Comparison of ENCODE assay signal across 29 mouse cellular contexts in the genomic region with DNA sequence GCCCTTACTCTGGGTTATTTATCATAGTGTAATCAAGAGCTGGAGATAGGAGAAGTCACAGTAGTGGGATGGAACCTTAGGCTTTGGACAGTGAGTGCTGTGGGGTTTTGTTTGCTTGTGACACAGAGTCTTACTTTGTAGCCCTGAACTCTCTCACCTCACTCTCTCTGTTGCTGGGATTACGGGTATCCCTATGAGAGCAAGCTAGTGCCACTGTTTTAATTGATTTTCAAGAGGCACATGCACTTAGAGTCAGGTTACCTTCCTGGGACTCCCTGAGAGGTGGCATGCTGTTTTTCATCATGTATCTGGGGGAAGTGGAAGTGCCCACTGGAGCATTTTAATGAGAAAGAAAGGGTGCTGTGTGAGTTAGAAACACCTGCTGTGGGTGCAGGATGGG.
DNase-seq lines count a peak whose midpoint lies in the region; ATAC-seq and TF ChIP-seq lines count a peak whose summit lies in the region.
"Had no signal": no experiment of that assay in that cellular context is flagged by ENCODE, and none has a peak within 500 bp of the region (broad histone marks: within the 10 kb centered on the region; RNA-seq: fewer than 3 reads in every experiment).

No protein-coding gene starts in this region.

- H3K4me2 ChIP-seq in embryonic facial prominence, embryonic 14.5 days (ENCODE audit: low read depth, low read length) = no peak overlapping the region
- peak overlapping the region; percentile 37 for H3K4me2 ChIP-seq in kidney, embryonic 16.5 days (replicated peaks; ENCODE audit: low read depth, low read length)
- H3K4me2 ChIP-seq: embryonic facial prominence, embryonic 15.5 days; heart, embryonic 13.5 days; hindbrain, embryonic 12.5 days; hindbrain, embryonic 15.5 days had no signal

- H3K9me3 ChIP-seq in embryonic facial prominence, embryonic 14.5 days (ENCODE audit: control insufficient read depth, low read length) = no peaks in the 10 kb centered on the region
- H3K9me3 ChIP-seq in embryonic facial prominence, embryonic 10.5 days = no peaks in the 10 kb centered on the region
- H3K9me3 ChIP-seq in kidney, embryonic 16.5 days (ENCODE audit: low read length) = no peaks in the 10 kb centered on the region
- H3K9me3 ChIP-seq: embryonic facial prominence, embryonic 15.5 days; heart, embryonic 10.5 days; heart, embryonic 13.5 days; hindbrain, embryonic 12.5 days; hindbrain, embryonic 15.5 days had no signal

- no peak for TF ChIP-seq CTCF in kidney, adult 2 months (conservative IDR thresholded peaks at IDR 0.05; ENCODE audit: insufficient read depth, insufficient read length, low read depth, low read length)

- no peak for TF ChIP-seq POLR2A in kidney, adult 2 months (IDR thresholded peaks at IDR 0.05; ENCODE audit: low read depth, low read length)

- H3K27ac ChIP-seq in embryonic facial prominence, embryonic 14.5 days (replicated peaks; ENCODE audit: low read depth, low read length) = no peak overlapping the region
- no peak overlapping the region for H3K27ac ChIP-seq in embryonic facial prominence, embryonic 10.5 days (replicated peaks)
- H3K27ac ChIP-seq in kidney, adult 2 months (ENCODE audit: insufficient read depth, low read depth, low read length) = no peak overlapping the region
- H3K27ac ChIP-seq in kidney, embryonic 16.5 days (ENCODE audit: low read length) = peak overlapping the region; percentile 45; the same call in 1 of the 2 replicates
- H3K27ac ChIP-seq: embryonic facial prominence, embryonic 15.5 days; heart, adult 2 months; heart, embryonic 10.5 days; heart, embryonic 13.5 days; hindbrain, embryonic 12.5 days; hindbrain, embryonic 15.5 days had no signal

- H3K4me1 ChIP-seq in embryonic facial prominence, embryonic 14.5 days (ENCODE audit: control insufficient read depth, insufficient read depth, low read length) = no peaks in the 10 kb centered on the region
- no peaks in the 10 kb centered on the region for H3K4me1 ChIP-seq in embryonic facial prominence, embryonic 10.5 days
- no peaks in the 10 kb centered on the region for H3K4me1 ChIP-seq in kidney, adult 2 months (ENCODE audit: control insufficient read depth, insufficient read depth, low read length)
- 0 out of 2 replicates have a peak, but pooled peaks cover 6% of the 10 kb centered on the region for H3K4me1 ChIP-seq in kidney, embryonic 16.5 days (ENCODE audit: insufficient read depth, low read length)
- H3K4me1 ChIP-seq: embryonic facial prominence, embryonic 15.5 days; heart, embryonic 10.5 days; heart, embryonic 13.5 days; hindbrain, embryonic 12.5 days; hindbrain, embryonic 15.5 days had no signal

- H3K27me3 ChIP-seq in embryonic facial prominence, embryonic 14.5 days (replicated peaks; ENCODE audit: control insufficient read depth, insufficient read depth, low read length) = no peaks in the 10 kb centered on the region
- no peaks in the 10 kb centered on the region for H3K27me3 ChIP-seq in embryonic facial prominence, embryonic 10.5 days (replicated peaks; ENCODE audit: low read depth, poor library complexity, severe bottlenecking)
- H3K27me3 ChIP-seq in kidney, adult 2 months (replicated peaks; ENCODE audit: control insufficient read depth, insufficient read depth, low read length) = no peaks in the 10 kb centered on the region
- H3K27me3 ChIP-seq in kidney, embryonic 16.5 days (ENCODE audit: insufficient read depth, low read length) = no peaks in the 10 kb centered on the region
- H3K27me3 ChIP-seq: CH12.LX; embryonic facial prominence, embryonic 15.5 days; heart, embryonic 13.5 days; hindbrain, embryonic 12.5 days; hindbrain, embryonic 15.5 days; Patski had no signal

- H3K36me3 ChIP-seq in embryonic facial prominence, embryonic 14.5 days (ENCODE audit: control insufficient read depth, insufficient read depth, low read length) = no peaks in the 10 kb centered on the region
- no peaks in the 10 kb centered on the region for H3K36me3 ChIP-seq in embryonic facial prominence, embryonic 10.5 days (replicated peaks)
- no peaks in the 10 kb centered on the region for H3K36me3 ChIP-seq in kidney, adult 2 months (ENCODE audit: control insufficient read depth, insufficient read depth, low read length)
- H3K36me3 ChIP-seq in kidney, embryonic 16.5 days (ENCODE audit: insufficient read depth, low read length) = no peaks in the 10 kb centered on the region
- H3K36me3 ChIP-seq: embryonic facial prominence, embryonic 15.5 days; G1E; heart, embryonic 10.5 days; heart, embryonic 13.5 days; hindbrain, embryonic 12.5 days; hindbrain, embryonic 15.5 days had no signal

- H3K4me3 ChIP-seq in embryonic facial prominence, embryonic 14.5 days (ENCODE audit: low read depth, low read length) = no peak overlapping the region
- H3K4me3 ChIP-seq in embryonic facial prominence, embryonic 10.5 days = no peak overlapping the region
- H3K4me3 ChIP-seq in kidney, adult 2 months (ENCODE audit: insufficient read depth, low read depth, low read length) = peak overlapping the region; percentile 33
- peak overlapping the region; percentile 12 for H3K4me3 ChIP-seq in kidney, embryonic 16.5 days (ENCODE audit: low read length)
- H3K4me3 ChIP-seq: embryonic facial prominence, embryonic 15.5 days; heart, adult 2 months; heart, embryonic 10.5 days; heart, embryonic 13.5 days; hindbrain, embryonic 12.5 days; hindbrain, embryonic 15.5 days had no signal

- ATAC-seq in embryonic facial prominence, embryonic 14.5 days (ENCODE audit: low read depth) = no peak
- peak; percentile 79; the same call in 1 of the 2 replicates for ATAC-seq in kidney, embryonic 16.5 days (ENCODE audit: low FRiP score, low TSS enrichment)
- ATAC-seq: forebrain, embryonic 14.5 days; forebrain, postnatal 0 days; Patski had no signal

- peak; percentile 5 for DNase-seq in embryonic facial prominence, embryonic 14.5 days (ENCODE audit: low spot score)
- no peak for DNase-seq in embryonic facial prominence, embryonic 10.5 days (ENCODE audit: low spot score)
- DNase-seq in kidney, adult 2 months = no peak
- no peak for DNase-seq in kidney, adult 9 months
- DNase-seq in kidney, postnatal 4 days = no peak
- peak; percentile 82 for DNase-seq in A20 (ENCODE audit: low read depth, low spot score)
- DNase-seq in T-cell, adult 2 months (ENCODE audit: low spot score) = no peak
- DNase-seq: adrenal gland, adult 2 months; adrenal gland, postnatal 14 days; cerebellum, adult 11-12 months; cerebellum, adult 8-10 months; cerebellum, postnatal 10 days; cerebellum, postnatal 36 days; embryo, embryonic 11 days; forebrain, postnatal 0 days; gastrocnemius, postnatal 10 days; gastrocnemius, postnatal 36 days; heart, postnatal 4 days had no signal

- WGBS in embryonic facial prominence, embryonic 14.5 days = 30% methylated on average over 1 of the region's 1 CpGs
- WGBS in embryonic facial prominence, embryonic 10.5 days = 49% methylated on average over 1 of the region's 1 CpGs
- WGBS in kidney, adult 2 months = 21% methylated on average over 1 of the region's 1 CpGs
- WGBS in kidney, embryonic 16.5 days = 43% methylated on average over 1 of the region's 1 CpGs

- H3K9ac ChIP-seq in embryonic facial prominence, embryonic 14.5 days (ENCODE audit: low read depth, low read length) = no peak overlapping the region
- 0 out of 2 replicates have a peak overlapping the region, but pooled peaks have one; percentile 37 for H3K9ac ChIP-seq in kidney, embryonic 16.5 days (replicated peaks; ENCODE audit: low read length)
- H3K9ac ChIP-seq: embryonic facial prominence, embryonic 15.5 days; forebrain, postnatal 0 days; heart, embryonic 13.5 days; hindbrain, embryonic 12.5 days; hindbrain, embryonic 15.5 days had no signal

Comparison
In these comparisons a context has a peak if more than half of its experiments do, and no peak if none do; other contexts are left out.
1. DNase-seq: peak in embryonic facial prominence, embryonic 14.5 days (single experiment) and A20 (single experiment); none in embryonic facial prominence, embryonic 10.5 days (single experiment), kidney, adult 2 months (single experiment), kidney, adult 9 months (single experiment), kidney, postnatal 4 days (0 of 2) and T-cell, adult 2 months (single experiment).
2. H3K4me3 ChIP-seq: peak in kidney, adult 2 months (single experiment) and kidney, embryonic 16.5 days (single experiment); none in embryonic facial prominence, embryonic 14.5 days (single experiment) and embryonic facial prominence, embryonic 10.5 days (single experiment).